34 mouse cellular contexts compared by ENCODE assay signal in genomic region chr19:4159049-4159448, GRCm38 (mm10). TPM values are rescaled to one million over a fixed set of nuclear protein-coding genes. Genes with fewer than 3 reads are reported as not detected.
"Had no signal": no experiment of that assay in that cellular context is flagged by ENCODE, and none has a peak within 500 bp of the region (broad histone marks: within the 10 kb centered on the region; RNA-seq: fewer than 3 reads in every experiment).

No protein-coding gene starts in this region.

- H3K27me3 ChIP-seq: heart, embryonic 13.5 days; heart, embryonic 15.5 days; hindbrain, embryonic 15.5 days; kidney, embryonic 15.5 days; limb, embryonic 13.5 days; limb, embryonic 15.5 days; liver, embryonic 12.5 days had no signal

- H3K4me3 ChIP-seq: heart, embryonic 13.5 days; heart, embryonic 15.5 days; hindbrain, embryonic 15.5 days; kidney, embryonic 15.5 days; limb, embryonic 13.5 days; limb, embryonic 15.5 days; liver, embryonic 12.5 days had no signal

- H3K9ac ChIP-seq: heart, embryonic 13.5 days; heart, embryonic 15.5 days; hindbrain, embryonic 15.5 days; kidney, embryonic 15.5 days; limb, embryonic 13.5 days; limb, embryonic 15.5 days; liver, embryonic 12.5 days; liver, embryonic 14.5 days had no signal

- H3K9me3 ChIP-seq: heart, embryonic 13.5 days; heart, embryonic 15.5 days; hindbrain, embryonic 15.5 days; kidney, embryonic 15.5 days; limb, embryonic 13.5 days; limb, embryonic 15.5 days; liver, embryonic 12.5 days had no signal

- ATAC-seq: hindbrain, postnatal 0 days; intestine, embryonic 16.5 days; liver, embryonic 12.5 days had no signal

- H3K27ac ChIP-seq: heart, embryonic 13.5 days; heart, embryonic 15.5 days; hindbrain, embryonic 15.5 days; hindbrain, postnatal 0 days; kidney, embryonic 15.5 days; kidney, postnatal 0 days; limb, embryonic 13.5 days; limb, embryonic 15.5 days; liver, embryonic 12.5 days; liver, embryonic 14.5 days had no signal

- DNase-seq: gastrocnemius, postnatal 14 days; heart, adult 18-20 months; heart, postnatal 14 days; heart, postnatal 36 days; kidney, adult 11 months; kidney, adult 2 months; kidney, adult 9 months; kidney, postnatal 14 days; kidney, postnatal 36 days; layer of hippocampus, adult 9-11 months; layer of hippocampus, postnatal 36 days; left cerebral cortex, postnatal 4 days had no signal

RNA-seq across cellular contexts. Expression of gene Ptprcap, which starts 5.6 kb away (rescaled TPM):
- total RNA-seq: gastrocnemius, adult 18-20 months had no signal

RNA-seq across cellular contexts. Expression of gene Cabp4, which starts 15.2 kb away (rescaled TPM):
- total RNA-seq: gastrocnemius, adult 18-20 months; gastrocnemius, adult 8-10 months; gastrocnemius, postnatal 36 days; heart, postnatal 14 days; hematopoietic stem cell, adult 5-6 weeks; hindbrain, postnatal 0 days; layer of hippocampus, postnatal 14 days; left cerebral cortex, postnatal 25 days; left cerebral cortex, postnatal 4 days had no signal
- polyA plus RNA-seq: heart, embryonic 11.5 days; heart, embryonic 13.5 days; heart, embryonic 15.5 days; hindbrain, embryonic 11.5 days; intestine, embryonic 14.5 days; limb, embryonic 11.5 days; liver, adult 2 months had no signal
